Mouse (Mus musculus) myocyte (in vitro differentiated cells): ENCODE measurements at regions not wholly inside any gene's neighbourhood (a gene's known extent, or its start where the extent isn't known, plus 50 kb on each side); places are given as distances from the start of the nearest gene placed in this dataset.

Experiments used
- MAX ChIP-seq: IDR thresholded peaks from one replicate; pipeline ENCODE4 v1.6.1; 2011; ENCODE audit warnings: low read depth, mild to moderate bottlenecking, control low read depth
- POLR2A ChIP-seq: IDR thresholded peaks from one replicate; pipeline ENCODE4 v1.6.1; 2011; ENCODE audit warnings: low read depth, mild to moderate bottlenecking, control low read depth, moderate library complexity; ENCODE audit not compliant: insufficient read length
- POLR2AphosphoS2 ChIP-seq: IDR thresholded peaks from one replicate; pipeline ENCODE4 v1.6.1; 2011; ENCODE audit warnings: low read depth, control low read depth; ENCODE audit not compliant: insufficient read length
- TCF12 ChIP-seq: IDR thresholded peaks from one replicate; pipeline ENCODE4 v1.6.1; 2011; ENCODE audit warnings: mild to moderate bottlenecking, control low read depth; ENCODE audit not compliant: poor library complexity, insufficient read depth, severe bottlenecking

DNA sequence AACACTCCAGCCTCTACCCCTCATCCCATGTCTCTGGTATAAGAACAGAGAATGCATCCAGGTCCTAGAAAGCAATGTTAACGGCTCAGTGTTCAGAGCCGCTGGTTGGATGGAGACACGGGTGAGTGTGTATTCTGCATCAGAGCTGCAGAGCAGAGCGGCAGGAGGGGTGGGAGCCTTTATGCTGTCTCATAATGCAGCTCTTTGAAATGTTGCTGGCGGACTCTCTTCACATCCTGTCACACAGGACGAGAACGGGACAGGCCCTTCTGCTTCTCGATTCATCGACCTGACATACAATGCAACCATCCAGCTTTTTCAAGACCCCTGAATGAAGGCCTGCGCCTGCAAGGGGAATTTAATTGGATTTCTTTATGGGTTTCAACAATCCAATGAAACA, 507.2 kb downstream of the Ccdc171 start:
- TF ChIP-seq POLR2AphosphoS2: no peak
- TF ChIP-seq MAX: no peak
- no peak for TF ChIP-seq POLR2A
- TF ChIP-seq TCF12: no peak
